7 mouse cellular contexts compared by ENCODE assay signal in the genomic region with DNA sequence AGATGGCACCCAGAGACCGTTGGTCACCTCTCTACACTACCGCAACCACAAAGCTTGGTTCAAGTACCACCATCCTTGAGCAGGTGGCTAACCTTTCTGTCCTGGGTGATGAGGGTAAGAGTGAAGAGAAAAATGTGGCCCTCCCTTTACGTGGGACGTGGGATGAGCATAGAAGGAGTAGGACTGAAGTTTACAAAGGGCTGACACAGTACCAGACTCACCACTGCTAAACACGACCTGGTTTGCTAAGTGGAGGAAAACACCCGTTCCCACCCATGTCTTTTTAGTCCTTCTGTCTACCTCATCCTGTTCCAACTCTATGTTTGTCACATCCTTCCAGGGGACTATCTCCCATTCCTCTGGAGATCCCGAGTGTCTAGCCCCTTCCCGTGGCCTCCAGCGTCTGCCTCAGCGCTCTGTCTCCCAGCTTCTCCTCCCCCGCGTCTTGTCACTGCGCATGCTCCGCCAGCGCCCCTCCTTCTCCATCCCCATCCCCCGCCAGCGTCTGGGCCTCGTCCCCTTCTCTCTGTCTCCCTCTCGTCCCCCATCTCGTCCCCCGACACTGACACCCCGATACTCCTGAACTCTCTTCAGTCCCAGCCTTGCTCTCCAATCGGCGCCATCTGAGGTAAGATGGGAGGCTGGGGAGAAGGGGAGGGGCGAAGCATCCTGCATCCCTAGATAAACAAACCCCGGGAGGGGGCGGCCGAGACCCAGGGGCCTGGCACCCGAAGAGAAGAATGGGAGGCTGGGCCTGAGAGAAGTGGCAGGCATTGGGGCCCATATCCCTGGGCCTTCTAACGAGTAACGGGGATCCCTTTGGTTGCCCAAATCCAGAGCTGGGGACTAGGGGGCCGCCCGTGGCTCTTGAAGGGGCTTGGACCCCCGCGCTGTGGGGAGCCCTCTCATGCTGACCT. TPM values are rescaled to one million over a fixed set of nuclear protein-coding genes. Genes with fewer than 3 reads are reported as not detected.
A peak's percentile ranks its signal among the peaks of the same experiment; 100 is the strongest.
DNase-seq lines count a peak whose midpoint lies in the region; ATAC-seq and TF ChIP-seq lines count a peak whose summit lies in the region.

A gene (plus strand): TSS at position 514 of the 917 bp plus-strand sequence.

- peak within 1 kb of the TSS; percentile 85 for H3K4me2 ChIP-seq in hindbrain, embryonic 15.5 days
- peak within 1 kb of the TSS; percentile 78 for H3K4me2 ChIP-seq in midbrain, embryonic 14.5 days (ENCODE audit: low read length)
- H3K4me2 ChIP-seq in stomach, postnatal 0 days (replicated peaks; ENCODE audit: low read depth): peak within 1 kb of the TSS; percentile 65

- H3K4me3 ChIP-seq in hindbrain, embryonic 15.5 days: peak within 1 kb of the TSS; percentile 80
- peak within 1 kb of the TSS; percentile 78 for H3K4me3 ChIP-seq in midbrain, embryonic 14.5 days (replicated peaks; ENCODE audit: low read depth, low read length)
- peak within 1 kb of the TSS; percentile 59 for H3K4me3 ChIP-seq in stomach, postnatal 0 days (ENCODE audit: low read depth, low read length)

- TF ChIP-seq CTCF in stomach, postnatal 0 days (IDR thresholded peaks at IDR 0.05; ENCODE audit: low read depth): no peak

- no peak for TF ChIP-seq EP300 in stomach, postnatal 0 days (optimal IDR thresholded peaks at IDR 0.05)

- no peaks in the 10 kb centered on the region for H3K9me3 ChIP-seq in hindbrain, embryonic 15.5 days
- no peaks in the 10 kb centered on the region for H3K9me3 ChIP-seq in midbrain, embryonic 14.5 days (ENCODE audit: control insufficient read depth, low read length)
- H3K9me3 ChIP-seq in stomach, postnatal 0 days (ENCODE audit: control insufficient read depth, low read length): no peaks in the 10 kb centered on the region

- H3K36me3 ChIP-seq in hindbrain, embryonic 15.5 days: peaks cover 25% of the 10 kb centered on the region; the same call in 1 of the 2 replicates
- H3K36me3 ChIP-seq in midbrain, embryonic 14.5 days (ENCODE audit: control insufficient read depth, insufficient read depth, low read length): peaks cover 29% of the 10 kb centered on the region
- H3K36me3 ChIP-seq in stomach, postnatal 0 days (ENCODE audit: control insufficient read depth, insufficient read depth, low read length): no peaks in the 10 kb centered on the region

- H3K27me3 ChIP-seq in hindbrain, embryonic 15.5 days: no peaks in the 10 kb centered on the region
- no peaks in the 10 kb centered on the region for H3K27me3 ChIP-seq in midbrain, embryonic 14.5 days (ENCODE audit: control insufficient read depth, insufficient read depth, low read length)
- no peaks in the 10 kb centered on the region for H3K27me3 ChIP-seq in stomach, postnatal 0 days (ENCODE audit: control insufficient read depth, insufficient read depth, low read length)

- DNase-seq in adrenal gland, adult 2 months: peak; percentile 65
- peak; percentile 94 to 95 for DNase-seq in cerebellum, postnatal 25 days
- peak; percentile 57 for DNase-seq in gastrocnemius, adult 18-20 months (ENCODE audit: low spot score)
- DNase-seq in left cerebral cortex, postnatal 14 days (ENCODE audit: low spot score in 2 of 2): peak; percentile 90 to 92
- peak; percentile 94 for DNase-seq in midbrain, embryonic 14.5 days
- peak; percentile 64 for DNase-seq in stomach, postnatal 0 days (ENCODE audit: low spot score)

- 7% methylated on average over 35 of the region's 35 CpGs for WGBS in hindbrain, embryonic 15.5 days
- 6% methylated on average over 35 of the region's 35 CpGs for WGBS in midbrain, embryonic 14.5 days
- 6% methylated on average over 35 of the region's 35 CpGs for WGBS in stomach, postnatal 0 days

- peaks cover 36% of the 10 kb centered on the region for H3K4me1 ChIP-seq in hindbrain, embryonic 15.5 days (replicated peaks)
- peaks cover 19% of the 10 kb centered on the region for H3K4me1 ChIP-seq in midbrain, embryonic 14.5 days (ENCODE audit: control insufficient read depth, insufficient read depth, low read length)
- H3K4me1 ChIP-seq in stomach, postnatal 0 days (replicated peaks; ENCODE audit: control insufficient read depth, insufficient read depth): no peaks in the 10 kb centered on the region

- peak; percentile 88 for ATAC-seq in hindbrain, embryonic 15.5 days (ENCODE audit: low FRiP score, low read depth)
- peak; percentile 83 for ATAC-seq in midbrain, embryonic 14.5 days (ENCODE audit: low FRiP score, low TSS enrichment)
- ATAC-seq in stomach, postnatal 0 days (ENCODE audit: low FRiP score, low TSS enrichment): peak; percentile 55; the same call in 1 of the 2 replicates

- intact Hi-C loops in left cerebral cortex, postnatal 14 days (cut with DNase I): loop anchor here (5.0 kb wide), 1 partner anchor 59 kb away; a partner anchor contains a TSS

- H3K27ac ChIP-seq in hindbrain, embryonic 15.5 days (replicated peaks): peak within 1 kb of the TSS; percentile 83
- H3K27ac ChIP-seq in midbrain, embryonic 14.5 days (replicated peaks; ENCODE audit: low read depth, low read length): peak within 1 kb of the TSS; percentile 50
- peak within 1 kb of the TSS; percentile 45; the same call in 1 of the 2 replicates for H3K27ac ChIP-seq in stomach, postnatal 0 days (replicated peaks)

- H3K9ac ChIP-seq in hindbrain, embryonic 15.5 days: peak within 1 kb of the TSS; percentile 97
- H3K9ac ChIP-seq in midbrain, embryonic 14.5 days (replicated peaks; ENCODE audit: low read length): peak within 1 kb of the TSS; percentile 91
- peak within 1 kb of the TSS; percentile 70 for H3K9ac ChIP-seq in stomach, postnatal 0 days (ENCODE audit: low read length)

RNA-seq across cellular contexts. Expression of the gene that starts here (rescaled TPM):
- total RNA-seq in adrenal gland, adult 2 months (2021): 10 to 100 TPM; 27.9 to 28.7 TPM
- 10.2 and 17.3 TPM in 2 replicates for polyA plus RNA-seq in adrenal gland, adult 2 months (2012; rRNA removed)
- 1 to 10 TPM; 3.2 to 4.3 TPM for total RNA-seq in gastrocnemius, adult 18-20 months (2021)
- polyA plus RNA-seq in hindbrain, embryonic 15.5 days (2015; fragmentation: Nextera tagmentation; extraction: Ambion mirVana): 88.4 and 120 TPM in 2 replicates
- total RNA-seq in left cerebral cortex, postnatal 14 days (2021): 100 to 1,000 TPM; 499 to 503 TPM
- 121 and 131 TPM in 2 replicates for polyA plus RNA-seq in midbrain, embryonic 14.5 days (2014; fragmentation: Nextera tagmentation; extraction: Ambion mirVana)
- 9.6 and 10.2 TPM in 2 replicates for polyA plus RNA-seq in stomach, postnatal 0 days (2015; fragmentation: Nextera tagmentation; extraction: Ambion mirVana)

Comparison
In these comparisons a context has a peak if more than half of its experiments do, and no peak if none do; other contexts are left out.
1. Peak in every context shown above with its lines: DNase-seq, ATAC-seq, H3K4me3 ChIP-seq and H3K27ac ChIP-seq.
2. RNA of the gene that starts here (total RNA-seq): 499 to 503 TPM in left cerebral cortex, postnatal 14 days; 27.9 to 28.7 TPM in adrenal gland, adult 2 months and 3.2 to 4.3 TPM in gastrocnemius, adult 18-20 months; every median in the first group is over 10 times any median in the second.